ENCODE assay signal across 24 mouse cellular contexts in genomic region chr12:34486016-34486415, GRCm38 (mm10).
DNase-seq lines count a peak whose midpoint lies in the region; ATAC-seq lines count a peak whose summit lies in the region.
"Had no signal": no experiment of that assay in that cellular context is flagged by ENCODE, and none has a peak within 500 bp of the region (broad histone marks: within the 10 kb centered on the region; RNA-seq: fewer than 3 reads in every experiment).

No protein-coding gene starts in this region.

- H3K36me3 ChIP-seq in splenic B cell, adult 2 months (ENCODE audit: control insufficient read depth, insufficient read depth, low read length, poor library complexity, severe bottlenecking) = no peaks in the 10 kb centered on the region
- H3K36me3 ChIP-seq: embryonic facial prominence, embryonic 13.5 days; heart, embryonic 10.5 days; hindbrain, embryonic 13.5 days had no signal

- ATAC-seq in megakaryocyte, adult 5-6 weeks (ENCODE audit: poor library complexity, severe bottlenecking) = peak; percentile 54; the same call in 1 of the 2 replicates
- ATAC-seq in CD4-positive, CD25-positive, alpha-beta regulatory T cell, adult 4 months = no peak
- ATAC-seq: forebrain, embryonic 13.5 days; forebrain, postnatal 0 days; hindbrain, postnatal 0 days; Patski had no signal

- DNase-seq in 416B (ENCODE audit: low read depth) = peak; percentile 27
- peak; percentile 49 to 58 for DNase-seq in B cell, adult 2 months
- DNase-seq in splenic B cell, adult 2 months (ENCODE audit: low read depth, low spot score) = peak; percentile 63
- no peak for DNase-seq in gastrocnemius, postnatal 25 days
- DNase-seq: adrenal gland, adult 2 months; adrenal gland, postnatal 25 days; cerebellum, adult 11-12 months; cerebellum, adult 9-11 months; cerebellum, postnatal 36 days; forebrain, postnatal 0 days; gastrocnemius, adult 2 months; gastrocnemius, postnatal 36 days; heart, adult 18-20 months; heart, postnatal 10 days; heart, postnatal 4 days had no signal

- no peaks in the 10 kb centered on the region for H3K27me3 ChIP-seq in splenic B cell, adult 2 months (ENCODE audit: control insufficient read depth, insufficient read depth, low read length, poor library complexity, severe bottlenecking)
- H3K27me3 ChIP-seq: CH12.LX; embryonic facial prominence, embryonic 13.5 days; forebrain, embryonic 13.5 days; hindbrain, embryonic 13.5 days; Patski had no signal
